Mouse (Mus musculus): ENCODE results near the gene Klhl25. TPM values are rescaled to one million over a fixed set of nuclear protein-coding genes. Genes with fewer than 3 reads are reported as not detected.
"Not testable (repeated sequence)": the region's sequence is repeated elsewhere in the genome, so short reads cannot be mapped to it uniquely, and the experiment has no call there.

Klhl25 gene
- total and polyA plus RNA-seq, 2 experiments = 12.0 to 20.0 TPM

DNA sequence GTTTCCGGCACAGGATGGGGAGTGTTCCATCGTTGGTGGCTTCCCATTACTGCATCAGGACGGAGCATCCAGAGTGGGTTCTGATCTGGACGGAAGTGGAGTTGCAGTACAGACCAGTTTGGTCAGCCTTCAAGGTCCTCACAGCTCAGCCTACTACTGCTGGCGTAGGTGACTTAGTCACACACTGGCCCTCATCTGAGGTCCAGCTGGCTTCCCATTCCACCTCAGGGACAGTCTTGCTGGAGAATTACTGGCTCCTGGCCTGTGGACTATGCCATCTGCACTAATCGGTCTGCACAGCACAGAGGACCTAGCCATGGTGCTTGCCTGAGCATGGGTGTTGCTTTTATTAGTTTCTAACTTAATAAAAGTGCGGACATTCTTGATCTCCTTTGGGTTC is 25.6 kb downstream of the Klhl25 start:
- Histone ChIP-seq H3K79me2 (ENCODE audit: control insufficient read depth, insufficient read depth, low read length) (peaks cover 4% of the 10 kb centered on the region; the same call in 1 of the 2 replicates), H3K27me3 (ENCODE audit: control insufficient read depth, insufficient read depth, low read length) (no peaks in the 10 kb centered on the region), H3K4me1 (ENCODE audit: control insufficient read depth, insufficient read depth, low read length) (no peaks in the 10 kb centered on the region), H3K36me3 (ENCODE audit: control insufficient read depth, insufficient read depth, low read length) (0 out of 2 replicates have a peak, but pooled peaks cover 7% of the 10 kb centered on the region), H3K9ac (ENCODE audit: low read depth, low read length) (no peak overlapping the region), H3K27ac (replicated peaks; ENCODE audit: insufficient read depth, low read depth, low read length) (no peak overlapping the region), H3K4me3 (ENCODE audit: insufficient read depth, low read depth, low read length) (no peak overlapping the region)
- TF ChIP-seq CTCF (IDR thresholded peaks at IDR 0.05; ENCODE audit: low read depth, low read length) = no peak
- TF ChIP-seq POLR2A (IDR thresholded peaks at IDR 0.05; ENCODE audit: extremely low read depth, insufficient read depth, low read length) = no peak
- no peak for DNase-seq (ENCODE audit: extremely low read depth, low read depth, low spot score)
- 91% methylated on average over 7 of the region's 7 CpGs for WGBS

DNA sequence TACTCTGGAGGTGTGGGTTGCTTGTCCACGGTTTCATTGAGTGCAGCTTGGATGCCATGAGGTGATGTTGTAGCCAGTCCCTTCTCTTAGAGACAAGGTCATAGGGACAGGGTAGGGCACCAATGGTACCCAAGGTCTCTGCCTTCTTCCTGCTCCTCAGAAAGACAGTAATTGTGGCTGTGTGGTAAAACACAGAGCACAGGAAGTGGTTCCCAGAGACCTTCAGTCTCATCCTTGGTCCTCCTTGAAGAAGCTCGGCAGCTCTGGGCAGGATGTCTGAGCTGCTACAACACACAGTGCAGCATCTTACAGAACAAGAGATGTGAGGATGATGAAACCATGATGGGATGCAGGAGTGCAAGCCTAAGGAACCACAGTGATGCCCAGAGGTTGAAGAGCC is 31.3 kb downstream of the Klhl25 start:
- H3K27ac ChIP-seq (replicated peaks; ENCODE audit: insufficient read depth, low read depth, low read length); H3K79me2 ChIP-seq (ENCODE audit: control insufficient read depth, insufficient read depth, low read length); DNase-seq (ENCODE audit: extremely low read depth, low read depth, low spot score); H3K36me3 ChIP-seq (ENCODE audit: control insufficient read depth, insufficient read depth, low read length); H3K4me3 ChIP-seq (ENCODE audit: insufficient read depth, low read depth, low read length); H3K4me1 ChIP-seq (ENCODE audit: control insufficient read depth, insufficient read depth, low read length); H3K9ac ChIP-seq (ENCODE audit: low read depth, low read length); H3K27me3 ChIP-seq (ENCODE audit: control insufficient read depth, insufficient read depth, low read length): not testable (repeated sequence)
- WGBS = 77% methylated on average over 2 of the region's 2 CpGs

DNA sequence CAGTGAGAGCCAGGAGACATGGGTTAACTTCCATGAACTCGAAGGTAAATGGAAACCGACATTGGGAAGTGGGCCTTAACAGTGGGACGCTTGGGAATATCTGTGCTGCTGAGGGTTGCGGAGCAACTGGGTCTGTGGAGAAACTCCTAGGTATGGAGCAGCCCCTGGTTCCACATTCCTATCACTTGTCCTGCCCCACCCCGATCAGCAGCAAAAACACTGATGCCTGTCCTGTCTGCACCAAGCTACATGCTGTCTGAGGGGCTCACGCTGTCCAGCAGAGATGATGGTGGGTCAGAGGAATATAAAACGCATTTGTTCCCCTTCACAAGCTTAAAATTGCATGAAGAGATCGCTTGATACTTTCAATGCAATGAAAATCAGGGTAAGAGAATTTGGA is 32.1 kb downstream of the Klhl25 start:
- Histone ChIP-seq H3K79me2 (ENCODE audit: control insufficient read depth, insufficient read depth, low read length) (no peaks in the 10 kb centered on the region), H3K4me3 (ENCODE audit: insufficient read depth, low read depth, low read length) (no peak overlapping the region), H3K9ac (ENCODE audit: low read depth, low read length) (no peak overlapping the region), H3K27me3 (ENCODE audit: control insufficient read depth, insufficient read depth, low read length) (no peaks in the 10 kb centered on the region), H3K4me1 (ENCODE audit: control insufficient read depth, insufficient read depth, low read length) (no peaks in the 10 kb centered on the region), H3K27ac (replicated peaks; ENCODE audit: insufficient read depth, low read depth, low read length) (no peak overlapping the region), H3K36me3 (ENCODE audit: control insufficient read depth, insufficient read depth, low read length) (no peaks in the 10 kb centered on the region)
- no peak for DNase-seq (ENCODE audit: extremely low read depth, low read depth, low spot score)
- WGBS = 71% methylated on average over 8 of the region's 8 CpGs
- TF ChIP-seq CTCF (IDR thresholded peaks at IDR 0.05; ENCODE audit: low read depth, low read length) = no peak
- no peak for TF ChIP-seq POLR2A (IDR thresholded peaks at IDR 0.05; ENCODE audit: extremely low read depth, insufficient read depth, low read length)

DNA sequence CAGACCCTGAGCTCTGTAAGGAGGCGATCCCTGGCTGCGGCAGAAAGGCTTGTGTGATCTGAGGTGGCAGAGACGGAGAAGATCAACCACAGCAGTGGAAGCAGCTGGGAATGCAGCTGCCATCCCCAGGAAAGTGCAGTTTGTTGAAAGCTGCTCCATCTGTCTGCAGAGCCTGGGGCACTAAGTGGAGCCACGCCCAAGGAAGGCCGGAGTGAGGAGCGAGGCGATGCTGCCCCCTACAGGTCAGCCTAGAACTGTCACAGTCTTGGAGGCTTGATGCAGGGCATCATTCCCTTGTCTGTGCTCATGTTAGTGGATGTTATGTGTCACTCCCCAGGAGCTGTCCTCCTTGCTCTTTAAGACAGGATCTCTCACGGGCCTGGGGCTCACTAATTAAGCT is 32.5 kb downstream of the Klhl25 start:
- Histone ChIP-seq H3K27ac (replicated peaks; ENCODE audit: insufficient read depth, low read depth, low read length) (no peak overlapping the region), H3K27me3 (ENCODE audit: control insufficient read depth, insufficient read depth, low read length) (no peaks in the 10 kb centered on the region), H3K79me2 (ENCODE audit: control insufficient read depth, insufficient read depth, low read length) (no peaks in the 10 kb centered on the region), H3K4me3 (ENCODE audit: insufficient read depth, low read depth, low read length) (no peak overlapping the region), H3K4me1 (ENCODE audit: control insufficient read depth, insufficient read depth, low read length) (no peaks in the 10 kb centered on the region), H3K9ac (ENCODE audit: low read depth, low read length) (no peak overlapping the region), H3K36me3 (ENCODE audit: control insufficient read depth, insufficient read depth, low read length) (no peaks in the 10 kb centered on the region)
- no peak for TF ChIP-seq POLR2A (IDR thresholded peaks at IDR 0.05; ENCODE audit: extremely low read depth, insufficient read depth, low read length)
- peak; percentile 97 for TF ChIP-seq CTCF (IDR thresholded peaks at IDR 0.05; ENCODE audit: low read depth, low read length)
- 11% methylated on average over 8 of the region's 8 CpGs for WGBS
- DNase-seq (ENCODE audit: extremely low read depth, low read depth, low spot score) = peak; percentile 35

- no peaks in the 10 kb centered on the region for H3K27me3 ChIP-seq (ENCODE audit: control insufficient read depth, insufficient read depth, low read length)
- no peaks in the 10 kb centered on the region for H3K36me3 ChIP-seq (ENCODE audit: control insufficient read depth, insufficient read depth, low read length)
- WGBS = 55% methylated on average over 6 of the region's 6 CpGs
- TF ChIP-seq POLR2A (IDR thresholded peaks at IDR 0.05; ENCODE audit: extremely low read depth, insufficient read depth, low read length) = no peak
- TF ChIP-seq CTCF (IDR thresholded peaks at IDR 0.05; ENCODE audit: low read depth, low read length) = no peak
- no peak overlapping the region for H3K9ac ChIP-seq (ENCODE audit: low read depth, low read length)
- H3K4me1 ChIP-seq (ENCODE audit: control insufficient read depth, insufficient read depth, low read length) = no peaks in the 10 kb centered on the region
- no peak overlapping the region for H3K4me3 ChIP-seq (ENCODE audit: insufficient read depth, low read depth, low read length)
- no peak for DNase-seq (ENCODE audit: extremely low read depth, low read depth, low spot score)
- H3K27ac ChIP-seq (replicated peaks; ENCODE audit: insufficient read depth, low read depth, low read length) = no peak overlapping the region
- H3K79me2 ChIP-seq (ENCODE audit: control insufficient read depth, insufficient read depth, low read length) = no peaks in the 10 kb centered on the region
Measured at GRCm38 (mm10) chr7:75881376-75881775, 33.3 kb downstream of the Klhl25 start.

- WGBS = 67% methylated on average over 3 of the region's 3 CpGs
- no peak overlapping the region for H3K27ac ChIP-seq (replicated peaks; ENCODE audit: insufficient read depth, low read depth, low read length)
- no peak overlapping the region for H3K9ac ChIP-seq (ENCODE audit: low read depth, low read length)
- no peak overlapping the region for H3K4me3 ChIP-seq (ENCODE audit: insufficient read depth, low read depth, low read length)
- no peaks in the 10 kb centered on the region for H3K79me2 ChIP-seq (ENCODE audit: control insufficient read depth, insufficient read depth, low read length)
- no peak for TF ChIP-seq CTCF (IDR thresholded peaks at IDR 0.05; ENCODE audit: low read depth, low read length)
- no peak for TF ChIP-seq POLR2A (IDR thresholded peaks at IDR 0.05; ENCODE audit: extremely low read depth, insufficient read depth, low read length)
- DNase-seq (ENCODE audit: extremely low read depth, low read depth, low spot score) = no peak
- H3K4me1 ChIP-seq (ENCODE audit: control insufficient read depth, insufficient read depth, low read length) = no peaks in the 10 kb centered on the region
- no peaks in the 10 kb centered on the region for H3K27me3 ChIP-seq (ENCODE audit: control insufficient read depth, insufficient read depth, low read length)
- no peaks in the 10 kb centered on the region for H3K36me3 ChIP-seq (ENCODE audit: control insufficient read depth, insufficient read depth, low read length)
Measured at GRCm38 (mm10) chr7:75881791-75882190, 33.7 kb downstream of the Klhl25 start.
